Mouse (Mus musculus): ENCODE data around the gene Gsdmc4. TPM values are rescaled to one million over a fixed set of nuclear protein-coding genes. Genes with fewer than 3 reads are reported as not detected.
"Not testable (repeated sequence)": the region's sequence is repeated elsewhere in the genome, so short reads cannot be mapped to it uniquely, and the experiment has no call there.

The Gsdmc4 gene
- not detected for total RNA-seq (2021)

DNA sequence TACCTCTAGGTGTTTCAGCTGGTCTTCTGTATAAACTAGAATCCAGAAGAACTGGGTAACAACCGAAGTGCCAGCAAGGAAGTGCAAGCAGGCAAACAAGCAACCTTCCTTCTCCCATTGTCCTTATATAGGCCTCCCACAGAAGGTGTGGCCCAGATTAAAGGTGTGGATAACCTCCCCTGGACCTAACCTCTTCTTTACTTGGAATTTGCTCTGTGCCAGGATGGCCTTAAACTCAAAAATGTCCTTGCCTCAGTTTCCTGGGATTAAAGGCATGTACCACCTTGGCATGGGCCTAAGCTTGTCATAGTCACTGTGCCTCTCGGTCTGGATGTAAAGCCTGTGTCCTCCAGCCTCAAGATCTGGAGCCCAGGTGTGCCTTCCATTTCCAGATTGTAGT lies at the start of gene Gsdmc4:
Gene Gsdmc4, minus strand, starts transcription at position 101 of the 400 bp plus-strand sequence.
- intact Hi-C loops (cut with DNase I); DNase-seq (ENCODE audit: low spot score): not testable (repeated sequence)

DNA sequence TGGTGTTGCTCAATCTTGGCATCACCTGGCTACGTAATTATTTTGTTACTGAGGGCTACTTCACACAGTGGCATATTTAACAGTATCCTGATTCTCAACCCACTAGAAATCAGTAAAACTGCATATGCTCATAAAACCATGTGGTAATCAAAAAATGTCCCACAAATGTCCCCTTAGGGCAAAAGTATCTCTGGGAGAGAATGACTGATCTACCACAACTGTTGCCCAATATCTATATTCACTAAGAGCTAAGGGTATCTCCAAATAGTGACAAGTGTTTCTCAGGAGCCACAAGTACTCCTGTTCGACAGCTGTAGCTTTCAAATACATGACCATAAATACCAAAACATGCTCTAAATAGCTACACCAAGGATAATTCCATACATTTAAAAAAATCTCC lies 48.4 kb upstream of the Gsdmc4 start:
- intact Hi-C loops (cut with DNase I), result no loop called here
- no peak for DNase-seq (ENCODE audit: low spot score)

- intact Hi-C loops (cut with DNase I), result no loop called here
- DNase-seq (ENCODE audit: low spot score), result no peak
Observed at GRCm38 (mm10) chr15:63957553-63957952, 45.5 kb upstream of the Gsdmc4 start.

DNA sequence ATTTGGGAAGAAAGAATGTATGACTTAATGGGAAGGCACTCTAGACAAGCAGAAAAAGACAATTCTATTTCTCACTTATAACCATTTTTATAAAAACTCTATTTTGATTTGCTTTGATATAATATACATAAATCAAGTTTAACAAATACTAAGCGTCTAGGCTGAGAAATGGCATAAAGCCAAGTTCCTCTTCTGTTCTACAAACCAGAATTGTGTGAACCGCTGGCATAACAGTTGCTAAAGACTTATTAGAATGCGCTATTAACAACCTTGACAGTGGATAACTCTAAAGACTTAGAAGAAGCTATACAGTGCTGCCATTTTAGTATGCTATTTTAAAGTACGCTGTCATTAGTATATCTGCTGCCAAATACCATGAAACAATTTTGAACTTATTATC lies 41.2 kb upstream of the Gsdmc4 start:
- DNase-seq (ENCODE audit: low spot score), result no peak
- intact Hi-C loops (cut with DNase I), result no loop called here

DNA sequence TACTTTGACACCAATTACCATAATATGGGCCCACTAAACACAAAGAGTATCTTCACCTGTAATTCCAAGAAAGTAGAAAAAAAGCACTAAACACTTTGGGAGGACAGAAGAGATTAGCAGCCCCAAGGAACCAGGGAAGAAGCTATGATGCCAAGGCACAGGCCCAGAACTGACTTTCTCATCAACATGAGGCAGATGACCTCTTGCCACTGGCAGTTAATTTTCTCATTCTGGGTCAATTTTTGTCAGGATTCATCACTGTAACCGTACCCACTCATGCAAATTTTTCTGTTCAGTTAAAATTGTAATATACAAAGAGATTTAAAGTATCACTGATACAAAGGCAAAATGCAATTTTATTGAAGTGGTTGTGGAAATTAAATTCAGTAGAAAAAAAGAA lies 29.1 kb upstream of the Gsdmc4 start:
- no peak for DNase-seq (ENCODE audit: low spot score)
- intact Hi-C loops (cut with DNase I), result no loop called here

DNA sequence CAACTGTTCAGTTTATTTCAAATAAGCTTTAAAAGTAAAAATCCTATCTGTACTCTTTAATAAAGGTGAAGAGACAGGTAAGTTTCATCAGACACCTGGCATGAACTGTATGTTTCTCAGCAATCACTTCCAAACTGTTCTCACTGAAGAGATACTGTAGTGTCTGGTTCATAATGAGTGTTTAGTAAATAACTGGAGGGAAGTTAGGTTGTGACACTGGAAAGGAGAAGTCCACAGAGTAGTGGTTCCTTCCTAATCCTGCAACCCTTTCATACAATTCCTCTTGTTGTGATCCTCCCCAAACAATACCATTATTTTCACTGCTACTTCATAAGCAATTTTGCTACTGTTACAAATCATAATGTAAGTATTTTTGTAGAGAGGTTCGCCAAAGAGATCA lies 20.6 kb upstream of the Gsdmc4 start:
- DNase-seq (ENCODE audit: low spot score), result no peak
- intact Hi-C loops (cut with DNase I), result no loop called here

DNA sequence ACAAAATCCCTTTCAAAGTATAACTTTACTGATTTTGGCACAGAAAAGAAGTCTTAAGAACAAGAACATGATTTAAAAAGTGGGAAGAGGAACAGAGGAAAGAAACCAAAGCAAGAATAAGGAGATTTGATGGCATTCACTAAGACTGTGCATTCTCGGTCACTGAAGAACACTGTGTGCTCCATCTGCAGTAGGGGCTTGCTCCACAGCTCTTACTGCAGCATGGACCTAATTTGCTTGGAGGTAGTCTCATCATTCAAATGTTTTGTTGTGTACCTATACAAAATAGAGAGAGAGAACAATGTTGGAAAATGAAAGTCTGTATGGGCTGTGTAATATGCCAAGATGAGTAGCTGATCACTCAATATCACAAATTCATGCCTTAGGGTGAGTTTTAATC lies 19.3 kb upstream of the Gsdmc4 start:
- DNase-seq (ENCODE audit: low spot score), result no peak
- intact Hi-C loops (cut with DNase I), result no loop called here

DNA sequence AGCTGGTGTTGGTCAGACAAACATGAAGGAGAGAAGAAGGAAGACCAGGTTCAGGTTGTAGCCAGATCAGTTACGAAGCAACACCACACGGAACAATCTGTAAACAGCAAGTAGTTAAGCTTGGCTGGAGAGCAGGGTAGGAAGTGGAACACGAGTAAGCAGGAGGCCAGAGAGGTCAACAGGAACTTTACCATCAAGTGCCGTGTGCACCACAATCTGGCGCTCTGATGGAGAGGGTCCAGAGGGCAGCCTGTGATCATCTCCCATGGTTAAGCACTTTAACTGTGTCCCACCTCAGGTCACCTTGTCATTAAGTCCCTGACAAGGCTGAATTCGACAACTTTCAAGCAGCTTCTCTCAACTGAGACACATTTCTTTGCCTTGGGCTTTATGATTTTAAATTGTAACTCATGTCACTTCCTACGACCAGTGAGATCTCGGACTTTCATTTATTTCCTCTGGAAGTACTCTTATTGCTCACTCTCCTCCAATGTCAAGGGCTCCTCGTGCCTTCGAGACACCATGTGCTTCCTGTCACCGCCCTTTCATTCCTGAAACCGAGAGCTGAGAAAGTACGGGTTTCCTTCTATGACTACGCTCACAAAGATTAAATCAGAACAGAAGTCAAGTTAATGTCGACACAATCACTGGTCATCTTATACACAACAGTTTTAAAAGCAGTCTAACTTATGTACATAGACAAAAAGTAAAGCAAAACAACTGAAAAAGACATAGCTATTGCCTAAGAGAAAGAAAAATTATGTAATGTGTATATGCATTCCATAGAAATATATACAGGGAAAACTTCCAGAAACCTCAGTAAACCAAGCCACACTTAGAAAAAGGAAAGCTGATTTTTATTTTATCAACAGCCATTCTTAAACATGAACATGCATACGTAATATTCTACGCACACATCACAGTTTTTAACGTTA lies 18.3 kb upstream of the Gsdmc4 start:
- no peak for DNase-seq (ENCODE audit: low spot score)
- intact Hi-C loops (cut with DNase I), result no loop called here

- intact Hi-C loops (cut with DNase I), result no loop called here
Observed at GRCm38 (mm10) chr15:63926201-63926600, 14.1 kb upstream of the Gsdmc4 start.

DNA sequence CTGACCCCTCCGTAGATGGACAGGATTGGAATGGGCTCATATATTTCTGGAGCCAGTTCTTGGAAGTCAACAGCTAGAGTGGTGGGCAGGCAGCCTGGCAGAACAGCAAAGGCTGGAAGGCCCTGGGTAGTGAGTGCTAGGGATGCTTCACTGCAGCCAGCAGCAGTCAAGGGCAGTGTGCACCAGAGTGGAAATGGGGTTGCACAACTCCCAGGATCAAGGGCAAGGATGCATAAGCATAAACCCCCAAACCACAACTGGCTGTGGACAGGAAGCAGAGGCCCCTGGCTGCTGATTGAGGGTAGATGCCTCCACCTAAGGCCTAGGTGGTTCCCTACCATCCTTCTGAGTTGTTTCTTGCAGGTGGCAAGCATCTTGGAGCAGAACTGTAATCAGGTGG lies 12.4 kb upstream of the Gsdmc4 start:
- no peak for DNase-seq (ENCODE audit: low spot score)
- intact Hi-C loops (cut with DNase I), result no loop called here

More at GRCm38 (mm10) chr15:63926201-63926600, 14.1 kb upstream of the Gsdmc4 start:
- DNase-seq (ENCODE audit: low spot score), result no peak

DNA sequence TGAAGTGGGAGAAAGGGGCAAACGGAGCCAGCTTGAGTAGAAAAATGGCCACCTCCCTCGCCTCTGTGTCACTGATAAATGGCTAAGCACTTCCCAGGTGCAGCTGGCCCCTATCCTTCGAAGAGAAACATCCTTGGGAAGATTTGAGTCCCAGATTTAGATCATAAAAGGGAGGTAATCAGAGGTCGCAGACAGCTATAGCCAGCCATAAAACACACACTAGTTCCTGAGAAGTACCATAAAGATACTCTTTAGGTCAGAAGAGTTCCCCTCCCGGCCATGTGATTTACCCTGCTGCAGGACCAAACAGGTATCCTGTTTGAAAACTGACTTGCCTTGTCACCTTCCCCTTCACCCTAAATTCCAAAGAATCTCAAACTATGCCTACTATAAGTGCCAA lies 9.5 kb upstream of the Gsdmc4 start:
- intact Hi-C loops (cut with DNase I); DNase-seq (ENCODE audit: low spot score): not testable (repeated sequence)

GRCm38 (mm10) chr15:63919728-63920127 lies 7.6 kb upstream of the Gsdmc4 start:
- intact Hi-C loops (cut with DNase I); DNase-seq (ENCODE audit: low spot score): not testable (repeated sequence)

GRCm38 (mm10) chr15:63916584-63916983 lies 4.5 kb upstream of the Gsdmc4 start:
- DNase-seq (ENCODE audit: low spot score); intact Hi-C loops (cut with DNase I): not testable (repeated sequence)

DNA sequence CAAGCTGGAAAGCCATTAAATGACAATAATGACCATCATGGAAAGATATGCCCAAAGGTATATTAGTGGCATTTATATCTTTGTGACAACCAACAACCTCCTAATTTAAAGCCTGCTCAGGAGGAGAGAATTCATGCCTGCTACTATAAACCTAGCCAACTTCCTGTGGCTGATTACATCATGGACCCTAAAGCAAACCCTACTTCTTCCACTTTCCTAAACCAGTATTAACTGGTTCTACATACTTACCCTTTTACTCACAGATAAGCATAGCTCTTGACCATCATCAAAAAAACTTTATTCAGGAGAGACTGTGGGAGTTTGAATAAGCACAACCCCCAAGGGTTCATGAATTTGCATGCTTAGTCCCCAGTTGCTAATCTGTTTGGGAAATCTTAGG lies 2.2 kb downstream of the Gsdmc4 start:
- intact Hi-C loops (cut with DNase I); DNase-seq (ENCODE audit: low spot score): not testable (repeated sequence)

GRCm38 (mm10) chr15:63895560-63896353 lies 16.3 kb downstream of the Gsdmc4 start:
- intact Hi-C loops (cut with DNase I), result loop anchor here (5.0 kb wide), 1 partner anchor 222 kb away; no protein-coding TSS in a partner anchor
- DNase-seq (ENCODE audit: low spot score), result not testable (repeated sequence)

- DNase-seq (ENCODE audit: low spot score); intact Hi-C loops (cut with DNase I): not testable (repeated sequence)
Observed at GRCm38 (mm10) chr15:63888440-63888839, 23.7 kb downstream of the Gsdmc4 start.

DNA sequence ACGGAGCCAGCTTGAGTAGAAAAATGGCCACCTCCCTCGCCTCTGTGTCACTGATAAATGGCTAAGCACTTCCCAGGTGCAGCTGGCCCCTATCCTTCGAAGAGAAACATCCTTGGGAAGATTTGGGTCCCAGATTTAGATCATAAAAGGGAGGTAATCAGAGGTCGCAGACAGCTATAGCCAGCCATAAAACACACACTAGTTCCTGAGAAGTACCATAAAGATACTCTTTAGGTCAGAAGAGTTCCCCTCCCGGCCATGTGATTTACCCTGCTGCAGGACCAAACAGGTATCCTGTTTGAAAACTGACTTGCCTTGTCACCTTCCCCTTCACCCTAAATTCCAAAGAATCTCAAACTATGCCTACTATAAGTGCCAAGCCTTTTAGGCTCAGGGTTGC lies 24.1 kb downstream of the Gsdmc4 start:
- intact Hi-C loops (cut with DNase I); DNase-seq (ENCODE audit: low spot score): not testable (repeated sequence)

- DNase-seq (ENCODE audit: low spot score); intact Hi-C loops (cut with DNase I): not testable (repeated sequence)
Observed at GRCm38 (mm10) chr15:63878458-63878857, 33.6 kb downstream of the Gsdmc4 start, which contains the start of gene Gsdmc3. Gene Gsdmc3 (minus strand): TSS chr15:63878558.

DNA sequence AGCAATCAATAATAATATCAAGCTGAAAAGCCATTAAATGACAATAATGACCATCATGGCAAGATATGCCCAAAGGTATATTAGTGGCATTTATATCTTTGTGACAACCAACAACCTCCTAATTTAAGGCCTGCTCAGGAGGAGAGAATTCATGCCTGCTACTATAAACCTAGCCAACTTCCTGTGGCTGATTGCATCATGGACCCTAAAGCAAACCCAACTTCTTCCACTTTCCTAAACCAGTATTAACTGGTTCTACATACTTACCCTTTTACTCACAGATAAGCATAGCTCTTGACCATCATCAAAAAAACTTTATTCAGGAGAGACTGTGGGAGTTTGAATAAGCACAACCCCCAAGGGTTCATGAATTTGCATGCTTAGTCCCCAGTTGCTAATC lies 35.9 kb downstream of the Gsdmc4 start:
- intact Hi-C loops (cut with DNase I); DNase-seq (ENCODE audit: low spot score): not testable (repeated sequence)

- DNase-seq (ENCODE audit: low spot score); intact Hi-C loops (cut with DNase I): not testable (repeated sequence)
Observed at GRCm38 (mm10) chr15:63861965-63862364, 50.1 kb downstream of the Gsdmc4 start.

Measured in heart, postnatal 25 days (tissue).